Mouse (Mus musculus) CH12.LX (cell line): ENCODE measurements at regions not wholly inside any gene's neighbourhood (a gene's known extent, or its start where the extent isn't known, plus 50 kb on each side); places are given as distances from the start of the nearest gene placed in this dataset.

ENCODE experiments used
- DNase-seq: peaks from one replicate; pipeline ENCODE4 v3.0.0-alpha.2; 2013; ENCODE audit errors: extremely low read depth
- H3K27ac ChIP-seq: 2 replicates; pipeline ENCODE4 v1.5.1; 2012; ENCODE audit warnings: low read depth, mild to moderate bottlenecking, control low read depth, moderate library complexity; ENCODE audit not compliant: insufficient read depth
- H3K27me3 ChIP-seq: replicated peaks from 2 replicates; pipeline ENCODE3; 2012; ENCODE audit warnings: inconsistent platforms
- H3K36me3 ChIP-seq, 2 experiments: replicated peaks in 1 of 2; 2 replicates each; pipeline versions ENCODE3 to v1.6.1; 2012; ENCODE audit warnings: inconsistent platforms in 1 of 2, low read length in 1 of 2, mild to moderate bottlenecking in 1 of 2, mixed read lengths in 1 of 2, moderate library complexity in 1 of 2; ENCODE audit not compliant: control insufficient read depth in 1 of 2, insufficient read depth in 1 of 2
- H3K4me1 ChIP-seq, 2 experiments: 2 replicates each; pipeline ENCODE4 v1.6.1; 2012; ENCODE audit warnings: inconsistent platforms in 1 of 2, moderate library complexity in 1 of 2; ENCODE audit not compliant: insufficient read depth in 2 of 2, control insufficient read depth in 1 of 2
- H3K4me2 ChIP-seq: 2 replicates; pipeline ENCODE4 v1.6.1; 2012; ENCODE audit warnings: low read depth, mild to moderate bottlenecking, control low read depth; ENCODE audit not compliant: poor library complexity, insufficient read depth, severe bottlenecking
- H3K4me3 ChIP-seq, 3 experiments: fragments of 150-350 bp in 1 of 3; sonication (generic) in 1 of 3; replicated peaks in 1 of 3; 2 replicates each; pipeline versions ENCODE3 to v1.5.1; 2011 to 2012; ENCODE audit warnings: low read depth in 2 of 3, low read length in 2 of 3, mild to moderate bottlenecking in 2 of 3, moderate library complexity in 2 of 3, control low read depth in 1 of 3, improper control_type of control experiment in 1 of 3, inconsistent platforms in 1 of 3, mixed read lengths in 1 of 3; ENCODE audit not compliant: poor library complexity in 1 of 3
- H3K79me2 ChIP-seq: replicated peaks from 2 replicates; pipeline ENCODE4 v1.6.1; 2012; ENCODE audit warnings: mild to moderate bottlenecking, moderate library complexity; ENCODE audit not compliant: control insufficient read depth, poor library complexity, insufficient read depth, severe bottlenecking; ENCODE audit errors: extremely low read depth
- H3K9ac ChIP-seq: 2 replicates; pipeline ENCODE4 v1.6.1; 2012; ENCODE audit warnings: low read depth, mild to moderate bottlenecking, control low read depth, moderate library complexity; ENCODE audit not compliant: insufficient read depth
- H3K9me3 ChIP-seq: replicated peaks from 2 replicates; pipeline ENCODE3; 2012; ENCODE audit warnings: low read length, inconsistent platforms, mixed read lengths
- E2F4 ChIP-seq: IDR thresholded peaks from 2 replicates; pipeline ENCODE4 v1.6.1; 2011; ENCODE audit warnings: low read depth, low read length, improper control_type of control experiment; ENCODE audit not compliant: insufficient replicate concordance
- EP300 ChIP-seq: IDR thresholded peaks from 2 replicates; pipeline ENCODE4 v1.6.1; 2011; ENCODE audit warnings: low read length, improper control_type of control experiment
- GABPA ChIP-seq: IDR thresholded peaks from 2 replicates; pipeline ENCODE4 v1.6.1; 2012; ENCODE audit warnings: low read depth, low read length, improper control_type of control experiment, inconsistent platforms; ENCODE audit not compliant: insufficient replicate concordance
- IRF4 ChIP-seq: IDR thresholded peaks from 2 replicates; pipeline ENCODE4 v1.6.1; 2014; ENCODE audit warnings: low read depth, mild to moderate bottlenecking, inconsistent platforms, low read length, improper control_type of control experiment
- JUND ChIP-seq: conservative IDR thresholded peaks from 2 replicates; pipeline ENCODE4 v1.6.1; 2011; ENCODE audit warnings: low read depth, low read length, improper control_type of control experiment
- KAT2A ChIP-seq: IDR thresholded peaks from 2 replicates; pipeline ENCODE4 v1.6.1; 2012; ENCODE audit warnings: low read length, improper control_type of control experiment, inconsistent platforms; ENCODE audit not compliant: insufficient replicate concordance
- MAFK ChIP-seq: IDR thresholded peaks from 2 replicates; pipeline ENCODE4 v1.6.1; 2011; ENCODE audit warnings: low read length, improper control_type of control experiment; ENCODE audit not compliant: insufficient replicate concordance
- MAZ ChIP-seq: IDR thresholded peaks from 2 replicates; pipeline ENCODE4 v1.6.1; 2012; ENCODE audit warnings: low read depth, mild to moderate bottlenecking, inconsistent platforms, low read length, improper control_type of control experiment, moderate library complexity
- MYC ChIP-seq: IDR thresholded peaks from 2 replicates; pipeline ENCODE4 v1.6.1; 2011; ENCODE audit warnings: low read depth, mild to moderate bottlenecking, improper control_type of control experiment, low read length
- POLR2A ChIP-seq: IDR thresholded peaks from 2 replicates; pipeline ENCODE4 v1.6.1; 2011; ENCODE audit warnings: low read depth, mild to moderate bottlenecking, improper control_type of control experiment, low read length
- RCOR1 ChIP-seq: conservative IDR thresholded peaks from 2 replicates; pipeline ENCODE4 v1.6.1; 2012; ENCODE audit warnings: low read depth, mild to moderate bottlenecking, inconsistent platforms, low read length, improper control_type of control experiment
- TCF12 ChIP-seq: IDR thresholded peaks from 2 replicates; pipeline ENCODE4 v1.6.1; 2014; ENCODE audit warnings: low read depth, mild to moderate bottlenecking, inconsistent platforms, low read length, improper control_type of control experiment
- USF1 ChIP-seq: IDR thresholded peaks from 2 replicates; pipeline ENCODE4 v1.6.1; 2014; ENCODE audit warnings: low read depth, mild to moderate bottlenecking, inconsistent platforms, low read length, improper control_type of control experiment
- USF2 ChIP-seq: conservative IDR thresholded peaks from 2 replicates; pipeline ENCODE4 v1.6.1; 2011; ENCODE audit warnings: low read depth, low read length, improper control_type of control experiment
- ZKSCAN1 ChIP-seq: IDR thresholded peaks from 2 replicates; pipeline ENCODE4 v1.6.1; 2012; ENCODE audit warnings: low read depth, inconsistent platforms, low read length, improper control_type of control experiment, borderline replicate concordance
- ZMIZ1 ChIP-seq: IDR thresholded peaks from 2 replicates; pipeline ENCODE4 v1.6.1; 2012; ENCODE audit warnings: low read depth, mild to moderate bottlenecking, inconsistent platforms, low read length, improper control_type of control experiment
- dilution Hi-C: fragments of 300-500 bp; cut with MboI; formaldehyde crosslinking; loops from 2 replicates; pipeline ENCODE4 v1.14.3; 2020; ENCODE audit warnings: low sequenced_read_pairs; ENCODE audit not compliant: extremely low pct_unique_long_range_greater_than_20kb, extremely low pct_ligation_motif_present
- in situ Hi-C: fragments of 300-500 bp; cut with MboI; formaldehyde crosslinking; loops from 3 replicates; pipeline ENCODE4 v1.14.3; 2019; ENCODE audit warnings: low sequenced_read_pairs, low pct_ligation_motif_present, low pct_unique_long_range_greater_than_20kb, mixed read lengths

- peaks cover 4% of the 10 kb centered on the region for H3K9me3 ChIP-seq
- peak; percentile 70; the same call in 1 of the 2 replicates for TF ChIP-seq IRF4
- TF ChIP-seq EP300: no peak; the same call in 1 of the 2 replicates
- peak; percentile 79; the same call in 1 of the 2 replicates for TF ChIP-seq TCF12
- TF ChIP-seq, all 38 proteins: peak for 2
- Histone ChIP-seq H3K79me2 (no peaks in the 10 kb centered on the region), H3K4me3 (no peak overlapping the region), H3K4me1 (peaks cover 16 to 43% of the 10 kb centered on the region in 2 experiments), H3K4me2 (peak overlapping the region; percentile 30; the same call in 1 of the 2 replicates), H3K27me3 (no peaks in the 10 kb centered on the region), H3K36me3 (no peaks in the 10 kb centered on the region), H3K9ac (no peak overlapping the region), H3K27ac (no peak overlapping the region)
- dilution Hi-C loops: no loop called here
- peak; percentile 66 for DNase-seq
- in situ Hi-C loops: no loop called here
These were observed 219.4 kb downstream of the Lmo4 start for GRCm38 (mm10) chr3:143985349-143986199.

DNA sequence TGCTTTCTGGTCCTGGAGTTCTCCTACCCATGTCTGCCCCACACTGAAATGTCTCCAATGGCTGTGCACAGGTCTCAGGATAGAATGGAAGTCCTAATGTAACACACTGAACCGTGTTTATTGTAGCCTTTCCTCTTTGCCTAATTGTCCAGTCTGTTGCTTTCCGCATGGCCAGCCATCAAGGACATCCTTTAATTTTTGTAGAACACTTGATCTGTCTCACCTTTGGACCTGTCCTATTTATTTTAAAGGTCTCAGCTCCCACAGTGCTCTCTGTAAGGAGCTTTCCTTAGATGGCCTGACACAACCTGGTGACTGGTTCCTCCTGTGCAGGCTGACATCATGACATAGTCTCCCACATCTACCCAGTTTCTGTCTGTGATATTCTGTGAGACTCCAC lies 226.3 kb downstream of the Lmo4 start:
- TF ChIP-seq USF2: no peak
- TF ChIP-seq, all 38 proteins: peak for 0
- H3K9me3 ChIP-seq: no peaks in the 10 kb centered on the region
- H3K4me1 ChIP-seq: peaks cover 8 to 13% of the 10 kb centered on the region in 2 experiments
- in situ Hi-C loops (no loop called here), dilution Hi-C loops (no loop called here)
- H3K36me3 ChIP-seq: no peaks in the 10 kb centered on the region
- no peak overlapping the region for H3K4me2 ChIP-seq
- no peak overlapping the region for H3K27ac ChIP-seq
- H3K27me3 ChIP-seq: no peaks in the 10 kb centered on the region
- H3K9ac ChIP-seq: no peak overlapping the region
- no peak overlapping the region for H3K4me3 ChIP-seq
- H3K79me2 ChIP-seq: no peaks in the 10 kb centered on the region
- no peak for DNase-seq

DNA sequence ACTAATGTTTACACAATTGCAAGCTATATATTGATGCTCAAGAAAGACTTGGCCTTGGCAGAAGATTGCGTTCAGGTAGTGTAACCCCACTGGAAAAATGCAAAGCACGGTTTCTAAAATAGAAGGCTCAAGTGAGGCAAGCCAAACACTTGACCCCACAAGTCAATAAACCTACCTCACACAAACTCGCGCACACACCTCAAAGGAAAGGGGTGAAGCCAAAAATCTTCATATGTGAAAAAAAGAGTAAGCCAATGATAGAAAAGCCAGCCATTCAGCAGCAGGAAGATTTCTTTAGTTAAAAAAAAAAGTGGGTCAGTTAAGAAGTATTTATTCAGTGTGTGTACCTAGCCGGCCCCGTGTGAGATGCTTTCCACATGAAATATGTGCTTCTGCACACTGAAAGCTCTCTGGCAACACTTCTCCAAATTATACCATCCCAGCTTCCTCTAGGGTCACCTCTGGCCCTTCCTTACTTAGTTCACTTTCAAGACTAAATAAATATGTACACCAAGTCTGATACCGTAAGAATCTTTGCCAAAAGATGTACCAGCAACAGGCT lies 227.1 kb downstream of the Lmo4 start:
- H3K4me2 ChIP-seq: no peak overlapping the region
- H3K79me2 ChIP-seq: no peaks in the 10 kb centered on the region
- no peak for DNase-seq
- TF ChIP-seq TCF12 (no peak), E2F4 (no peak), POLR2A (no peak), MYC (no peak), USF1 (no peak), RCOR1 (no peak), MAFK (no peak), ZKSCAN1 (no peak), KAT2A (no peak), JUND (no peak), EP300 (no peak), MAZ (no peak), GABPA (no peak), ZMIZ1 (no peak)
- TF ChIP-seq, all 38 proteins: peak for 0
- H3K4me3 ChIP-seq: no peak overlapping the region
- H3K9me3 ChIP-seq: no peaks in the 10 kb centered on the region
- H3K4me1 ChIP-seq: peaks cover under 1 to 5% of the 10 kb centered on the region in 2 experiments; a peak in 2 of 4 replicates
- no peaks in the 10 kb centered on the region for H3K36me3 ChIP-seq
- no peaks in the 10 kb centered on the region for H3K27me3 ChIP-seq
- H3K9ac ChIP-seq: no peak overlapping the region
- no peak overlapping the region for H3K27ac ChIP-seq
- dilution Hi-C loops: no loop called here
- in situ Hi-C loops: no loop called here
